8 mouse cellular contexts compared by ENCODE assay signal in the genomic region with DNA sequence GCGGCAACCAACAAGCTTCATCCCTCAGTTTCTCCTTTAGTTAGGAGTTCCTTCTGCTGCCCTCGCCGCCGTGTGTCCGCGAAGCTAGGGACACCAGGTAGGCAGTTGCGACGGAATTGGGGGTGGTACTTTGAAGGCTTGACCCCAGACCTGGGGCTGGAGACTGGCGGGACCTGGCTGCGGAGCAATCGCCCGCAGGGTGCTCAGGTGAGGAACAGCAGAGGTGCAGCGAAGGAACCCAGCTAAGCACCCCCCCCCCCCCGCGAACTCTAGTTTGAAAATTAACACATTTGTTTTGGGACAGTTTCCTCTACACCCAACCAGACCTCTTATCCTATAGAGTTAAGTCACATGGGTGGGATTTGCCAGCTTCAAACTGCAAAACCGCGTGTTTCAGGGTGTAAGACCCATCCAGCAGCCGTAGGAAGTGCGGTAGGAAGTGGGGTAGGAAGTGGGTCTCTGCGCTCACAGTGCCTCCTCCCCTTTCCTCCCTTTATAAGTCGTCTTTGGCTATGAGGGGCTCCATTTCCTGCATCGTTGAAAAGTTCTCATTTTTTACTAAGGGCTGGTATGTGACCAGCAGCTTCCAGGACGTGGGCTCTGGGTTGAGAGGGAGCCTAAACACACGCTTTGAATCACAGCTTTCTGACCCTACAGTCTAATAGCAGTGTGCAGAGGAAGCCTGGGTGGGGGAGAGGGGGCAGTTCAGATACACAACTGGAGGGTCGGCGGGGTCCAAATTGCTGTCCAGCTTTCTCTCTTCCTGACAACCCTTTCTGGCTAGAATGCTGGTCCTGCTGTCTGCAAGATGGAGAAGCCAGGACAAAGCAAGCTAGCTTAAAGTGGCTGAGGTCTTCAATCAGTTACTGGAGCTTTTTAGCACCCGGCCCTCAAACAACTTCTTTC. TPM values are rescaled to one million over a fixed set of nuclear protein-coding genes. Genes with fewer than 3 reads are reported as not detected.
DNase-seq lines count a peak whose midpoint lies in the region; ATAC-seq and TF ChIP-seq lines count a peak whose summit lies in the region.

No protein-coding gene starts in this region.

- no peaks in the 10 kb centered on the region for H3K36me3 ChIP-seq in heart, embryonic 11.5 days (ENCODE audit: control insufficient read depth, insufficient read depth, low read length)
- no peaks in the 10 kb centered on the region for H3K36me3 ChIP-seq in limb, embryonic 15.5 days
- no peaks in the 10 kb centered on the region for H3K36me3 ChIP-seq in neural tube, embryonic 15.5 days

- no peak for TF ChIP-seq POLR2A in bone marrow macrophage, adult 2 months (IDR thresholded peaks at IDR 0.05; ENCODE audit: borderline replicate concordance, low read depth, low read length)

- peak overlapping the region; percentile 60; the same call in 1 of the 2 replicates for H3K9ac ChIP-seq in heart, embryonic 11.5 days (ENCODE audit: low read depth, low read length)
- 0 out of 2 replicates have a peak overlapping the region, but pooled peaks have one; percentile 51 for H3K9ac ChIP-seq in limb, embryonic 15.5 days
- H3K9ac ChIP-seq in neural tube, embryonic 15.5 days (replicated peaks): peak overlapping the region; percentile 64

- TF ChIP-seq CTCF in bone marrow macrophage, adult 2 months (IDR thresholded peaks at IDR 0.05; ENCODE audit: low read depth, low read length): no peak

- DNase-seq in heart, adult 9 months (ENCODE audit: low spot score in 2 of 2): no peak
- DNase-seq in cerebellum, adult 9-11 months: no peak
- DNase-seq in left cerebral cortex, postnatal 36 days (ENCODE audit: low spot score in 2 of 2): no peak

- H3K9me3 ChIP-seq in heart, embryonic 11.5 days (replicated peaks; ENCODE audit: control insufficient read depth, low read length): no peaks in the 10 kb centered on the region
- H3K9me3 ChIP-seq in limb, embryonic 15.5 days: no peaks in the 10 kb centered on the region
- no peaks in the 10 kb centered on the region for H3K9me3 ChIP-seq in neural tube, embryonic 15.5 days (replicated peaks)

- H3K4me2 ChIP-seq in heart, embryonic 11.5 days: peak overlapping the region; percentile 96
- peak overlapping the region; percentile 91 for H3K4me2 ChIP-seq in limb, embryonic 15.5 days
- H3K4me2 ChIP-seq in neural tube, embryonic 15.5 days: peak overlapping the region; percentile 99

- peak overlapping the region; percentile 54 for H3K4me3 ChIP-seq in heart, embryonic 11.5 days (ENCODE audit: low read depth, low read length)
- peak overlapping the region; percentile 35 for H3K4me3 ChIP-seq in bone marrow macrophage, adult 2 months (ENCODE audit: insufficient read depth, low read length)
- H3K4me3 ChIP-seq in limb, embryonic 15.5 days: peak overlapping the region; percentile 58
- peak overlapping the region; percentile 67 for H3K4me3 ChIP-seq in neural tube, embryonic 15.5 days (replicated peaks)

- H3K27ac ChIP-seq in heart, embryonic 11.5 days (ENCODE audit: low read depth, low read length): no peak overlapping the region
- no peak overlapping the region for H3K27ac ChIP-seq in bone marrow macrophage, adult 2 months (ENCODE audit: insufficient read depth, low read depth, low read length)
- H3K27ac ChIP-seq in limb, embryonic 15.5 days: peak overlapping the region; percentile 67
- no peak overlapping the region for H3K27ac ChIP-seq in neural tube, embryonic 15.5 days (replicated peaks)

- 0 out of 2 replicates have a peak, but pooled peaks have one; percentile 35 for ATAC-seq in heart, embryonic 11.5 days (replicated peaks; ENCODE audit: insufficient number of reproducible peaks, low FRiP score, low TSS enrichment)
- peak; percentile 73 to 77 for ATAC-seq in hematopoietic stem cell, adult 5-6 weeks (replicated peaks in 1 of 2; ENCODE audit: insufficient read depth in 1 of 2, low FRiP score in 2 of 2, low TSS enrichment in 1 of 2, low read depth in 1 of 2, poor library complexity in 2 of 2, severe bottlenecking in 2 of 2)
- peak; percentile 55; the same call in 1 of the 2 replicates for ATAC-seq in limb, embryonic 15.5 days (ENCODE audit: insufficient number of reproducible peaks, low FRiP score, low TSS enrichment, low read depth)
- peak; percentile 45; the same call in 1 of the 2 replicates for ATAC-seq in neural tube, embryonic 15.5 days (ENCODE audit: low FRiP score)

- H3K27me3 ChIP-seq in heart, embryonic 11.5 days (ENCODE audit: control insufficient read depth, insufficient read depth, low read length): peaks cover 3% of the 10 kb centered on the region; the same call in 1 of the 2 replicates
- H3K27me3 ChIP-seq in limb, embryonic 15.5 days: peaks cover 10% of the 10 kb centered on the region; the same call in 1 of the 2 replicates
- peaks cover 30% of the 10 kb centered on the region for H3K27me3 ChIP-seq in neural tube, embryonic 15.5 days (replicated peaks)

- no peaks in the 10 kb centered on the region for H3K4me1 ChIP-seq in heart, embryonic 11.5 days (ENCODE audit: control insufficient read depth, insufficient read depth, low read length)
- H3K4me1 ChIP-seq in bone marrow macrophage, adult 2 months (ENCODE audit: control insufficient read depth, insufficient read depth, low read length): no peaks in the 10 kb centered on the region
- peaks cover 8% of the 10 kb centered on the region; the same call in 1 of the 2 replicates for H3K4me1 ChIP-seq in limb, embryonic 15.5 days
- peaks cover 7% of the 10 kb centered on the region for H3K4me1 ChIP-seq in neural tube, embryonic 15.5 days

- WGBS in heart, embryonic 11.5 days (ENCODE audit: insufficient replicate concordance): 4% methylated on average over 27 of the region's 27 CpGs
- WGBS in limb, embryonic 15.5 days: 2% methylated on average over 27 of the region's 27 CpGs
- 3% methylated on average over 27 of the region's 27 CpGs for WGBS in neural tube, embryonic 15.5 days

- intact Hi-C loops in left cerebral cortex, postnatal 36 days (cut with DNase I): no loop called here

RNA-seq across cellular contexts. Expression of a gene that starts 0.8 kb away (rescaled TPM):
- polyA plus RNA-seq in heart, embryonic 11.5 days (2014; fragmentation: Nextera tagmentation; extraction: Ambion mirVana): 5.2 and 5.5 TPM in 2 replicates
- polyA plus RNA-seq in bone marrow macrophage, adult 2 months (2012; ENCODE audit: insufficient read depth, insufficient read length, missing spikeins): 0.47 and 0.75 TPM in 2 replicates
- 0.50 and 1.5 TPM in 2 replicates for total RNA-seq in hematopoietic stem cell, adult 5-6 weeks (2017)
- 15.0 and 19.8 TPM in 2 replicates for polyA plus RNA-seq in limb, embryonic 15.5 days (2015; fragmentation: Nextera tagmentation; extraction: Ambion mirVana)
- 9.8 and 10.1 TPM in 2 replicates for polyA plus RNA-seq in neural tube, embryonic 15.5 days (2015; fragmentation: Nextera tagmentation; extraction: Ambion mirVana)
- total RNA-seq in left cerebral cortex, postnatal 36 days (2021): 100 to 1,000 TPM in 1 of 2 experiments, 10 to 100 TPM in 1; 99.1 to 108 TPM

RNA-seq across cellular contexts. Expression of a gene that starts 37.3 kb away (rescaled TPM):
- polyA plus RNA-seq in heart, embryonic 11.5 days (2014; fragmentation: Nextera tagmentation; extraction: Ambion mirVana): not detected in 2 replicates
- not detected in 2 replicates for polyA plus RNA-seq in bone marrow macrophage, adult 2 months (2012; ENCODE audit: insufficient read depth, insufficient read length, missing spikeins)
- total RNA-seq in hematopoietic stem cell, adult 5-6 weeks (2017): not detected in 2 replicates
- polyA plus RNA-seq in limb, embryonic 15.5 days (2015; fragmentation: Nextera tagmentation; extraction: Ambion mirVana): not detected in 2 replicates
- polyA plus RNA-seq in neural tube, embryonic 15.5 days (2015; fragmentation: Nextera tagmentation; extraction: Ambion mirVana): not detected in 2 replicates
- not detected for total RNA-seq in left cerebral cortex, postnatal 36 days (2021)
